In the genomic region with DNA sequence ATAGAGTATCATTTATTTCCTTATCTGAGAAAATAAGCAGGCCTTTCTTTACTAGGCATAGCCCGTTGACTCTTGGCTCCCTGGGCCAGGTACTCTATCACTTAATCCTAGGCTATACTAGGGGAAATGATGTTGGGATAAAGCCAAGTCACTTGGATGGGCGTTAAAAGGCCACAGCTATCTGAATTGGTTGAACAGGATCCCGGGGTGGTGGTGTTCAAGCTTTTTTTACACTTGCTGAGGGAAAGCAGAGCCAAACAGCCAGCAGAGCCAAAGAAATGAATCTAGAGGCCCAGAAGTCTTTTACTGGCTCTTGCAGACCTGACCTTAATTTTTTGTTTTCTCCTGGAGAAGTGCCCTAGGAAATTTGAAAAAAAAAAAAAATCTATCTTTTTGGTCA, we compare ENCODE assay signal across 21 mouse cellular contexts.
DNase-seq lines count a peak whose midpoint lies in the region; ATAC-seq lines count a peak whose summit lies in the region.
"Had no signal": no experiment of that assay in that cellular context is flagged by ENCODE, and none has a peak within 500 bp of the region (broad histone marks: within the 10 kb centered on the region; RNA-seq: fewer than 3 reads in every experiment).

No protein-coding gene starts in this region.

- no peaks in the 10 kb centered on the region for H3K27me3 ChIP-seq in heart, embryonic 13.5 days (replicated peaks)
- H3K27me3 ChIP-seq: embryonic facial prominence, embryonic 12.5 days; forebrain, embryonic 15.5 days; intestine, embryonic 15.5 days; limb, embryonic 13.5 days; midbrain, embryonic 12.5 days had no signal

- WGBS in heart, embryonic 13.5 days = 21% methylated on average over 3 of the region's 3 CpGs

- H3K36me3 ChIP-seq in heart, embryonic 13.5 days = no peaks in the 10 kb centered on the region
- H3K36me3 ChIP-seq: embryonic facial prominence, embryonic 12.5 days; forebrain, embryonic 15.5 days; hindbrain, embryonic 13.5 days; intestine, embryonic 15.5 days; limb, embryonic 13.5 days; midbrain, embryonic 12.5 days; neural tube, embryonic 12.5 days had no signal

- ATAC-seq in heart, embryonic 13.5 days (ENCODE audit: extremely low read depth, insufficient number of reproducible peaks, low FRiP score, low TSS enrichment) = no peak
- no peak for ATAC-seq in CD4-positive, CD25-positive, alpha-beta regulatory T cell, adult 4 months
- ATAC-seq: forebrain, embryonic 15.5 days; intestine, embryonic 15.5 days had no signal

- peak; percentile 66 for DNase-seq in gastrocnemius, adult 18-20 months (ENCODE audit: low spot score)
- no peak for DNase-seq in gastrocnemius, postnatal 10 days
- DNase-seq in lung, postnatal 36 days = peak; percentile 13
- DNase-seq in lung, postnatal 10 days = no peak
- no peak for DNase-seq in adrenal gland, adult 18-20 months (ENCODE audit: low spot score in 2 of 2)
- DNase-seq in adrenal gland, postnatal 25 days = no peak
- DNase-seq: adrenal gland, adult 8-10 months; B cell, adult 2 months; kidney, postnatal 4 days; layer of hippocampus, adult 9-11 months; right cerebral cortex, postnatal 4 days had no signal

- no peak overlapping the region for H3K4me2 ChIP-seq in heart, embryonic 13.5 days
- H3K4me2 ChIP-seq: embryonic facial prominence, embryonic 12.5 days; forebrain, embryonic 15.5 days; hindbrain, embryonic 13.5 days; intestine, embryonic 15.5 days; limb, embryonic 13.5 days; midbrain, embryonic 12.5 days; neural tube, embryonic 12.5 days had no signal

- H3K4me3 ChIP-seq in heart, embryonic 13.5 days = no peak overlapping the region
- H3K4me3 ChIP-seq: embryonic facial prominence, embryonic 12.5 days; forebrain, embryonic 15.5 days; hindbrain, embryonic 13.5 days; intestine, embryonic 15.5 days; limb, embryonic 13.5 days; midbrain, embryonic 12.5 days; neural tube, embryonic 12.5 days had no signal

- no peaks in the 10 kb centered on the region for H3K9me3 ChIP-seq in heart, embryonic 13.5 days
- H3K9me3 ChIP-seq: embryonic facial prominence, embryonic 12.5 days; forebrain, embryonic 15.5 days; hindbrain, embryonic 13.5 days; intestine, embryonic 15.5 days; limb, embryonic 13.5 days; midbrain, embryonic 12.5 days; neural tube, embryonic 12.5 days had no signal

- H3K4me1 ChIP-seq in heart, embryonic 13.5 days = peaks cover 21% of the 10 kb centered on the region
- H3K4me1 ChIP-seq: embryonic facial prominence, embryonic 12.5 days; forebrain, embryonic 15.5 days; intestine, embryonic 15.5 days; midbrain, embryonic 12.5 days; neural tube, embryonic 12.5 days had no signal

- peak overlapping the region; percentile 36; the same call in 1 of the 2 replicates for H3K27ac ChIP-seq in heart, embryonic 13.5 days (replicated peaks)
- H3K27ac ChIP-seq: embryonic facial prominence, embryonic 12.5 days; forebrain, embryonic 15.5 days; hindbrain, embryonic 13.5 days; intestine, embryonic 15.5 days; limb, embryonic 13.5 days; liver, embryonic 14.5 days; midbrain, embryonic 12.5 days; neural tube, embryonic 12.5 days had no signal

- no peak overlapping the region for H3K9ac ChIP-seq in heart, embryonic 13.5 days
- H3K9ac ChIP-seq: embryonic facial prominence, embryonic 12.5 days; forebrain, embryonic 15.5 days; hindbrain, embryonic 13.5 days; intestine, embryonic 15.5 days; limb, embryonic 13.5 days; liver, embryonic 14.5 days; midbrain, embryonic 12.5 days; neural tube, embryonic 12.5 days had no signal

Comparison
In these comparisons a context has a peak if more than half of its experiments do, and no peak if none do; other contexts are left out.
1. DNase-seq: peak in gastrocnemius, adult 18-20 months (single experiment) and lung, postnatal 36 days (single experiment); none in gastrocnemius, postnatal 10 days (single experiment), lung, postnatal 10 days (single experiment), adrenal gland, adult 18-20 months (0 of 2) and adrenal gland, postnatal 25 days (single experiment).